Mouse (Mus musculus): ENCODE data around the gene Sstr5. TPM values are rescaled to one million over a fixed set of nuclear protein-coding genes. Genes with fewer than 3 reads are reported as not detected.

Gene Sstr5
- polyA plus RNA-seq, 1 experiment from 2014 or later: not detected

- H3K9me3 ChIP-seq (ENCODE audit: control insufficient read depth, low read length): no peaks in the 10 kb centered on the region
- H3K27ac ChIP-seq (ENCODE audit: low read depth, low read length): no peak overlapping the region
- no peak overlapping the region for H3K4me2 ChIP-seq
- no peak for ATAC-seq (replicated peaks; ENCODE audit: low FRiP score)
- WGBS: 57% methylated on average over 4 of the region's 4 CpGs
- no peak overlapping the region for H3K4me3 ChIP-seq (ENCODE audit: low read depth, low read length)
- H3K27me3 ChIP-seq (replicated peaks; ENCODE audit: control insufficient read depth, insufficient read depth, low read length): peaks cover 14% of the 10 kb centered on the region
- no peak overlapping the region for H3K9ac ChIP-seq (ENCODE audit: low read depth, low read length)
- DNase-seq (ENCODE audit: low spot score): no peak
- H3K4me1 ChIP-seq (replicated peaks; ENCODE audit: control insufficient read depth, insufficient read depth, low read length): no peaks in the 10 kb centered on the region
- no peaks in the 10 kb centered on the region for H3K36me3 ChIP-seq (ENCODE audit: control insufficient read depth, insufficient read depth, low read length)
Observed at GRCm38 (mm10) chr17:25480820-25481219, 16.3 kb downstream of the Sstr5 start.

DNA sequence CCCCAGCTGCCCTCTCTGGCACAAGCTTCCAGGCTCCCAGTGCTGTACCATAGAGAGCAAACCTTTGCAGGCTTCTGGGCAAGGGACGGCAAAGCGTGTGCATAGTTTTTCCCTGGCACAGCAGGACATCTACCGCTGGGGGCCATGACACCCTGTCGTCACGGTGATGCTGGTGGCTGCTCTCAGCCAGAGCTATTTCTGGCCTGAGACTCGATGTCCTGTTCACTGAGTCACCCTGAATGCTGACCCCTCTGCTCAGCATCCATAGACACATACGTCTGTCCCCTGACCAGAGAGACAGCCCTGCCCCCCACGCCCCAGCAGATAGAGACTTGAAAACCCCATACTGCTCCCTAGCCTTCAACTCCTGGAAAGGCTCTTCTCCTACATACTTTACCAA lies 16.9 kb downstream of the Sstr5 start:
- no peak overlapping the region for H3K27ac ChIP-seq (ENCODE audit: low read depth, low read length)

DNA sequence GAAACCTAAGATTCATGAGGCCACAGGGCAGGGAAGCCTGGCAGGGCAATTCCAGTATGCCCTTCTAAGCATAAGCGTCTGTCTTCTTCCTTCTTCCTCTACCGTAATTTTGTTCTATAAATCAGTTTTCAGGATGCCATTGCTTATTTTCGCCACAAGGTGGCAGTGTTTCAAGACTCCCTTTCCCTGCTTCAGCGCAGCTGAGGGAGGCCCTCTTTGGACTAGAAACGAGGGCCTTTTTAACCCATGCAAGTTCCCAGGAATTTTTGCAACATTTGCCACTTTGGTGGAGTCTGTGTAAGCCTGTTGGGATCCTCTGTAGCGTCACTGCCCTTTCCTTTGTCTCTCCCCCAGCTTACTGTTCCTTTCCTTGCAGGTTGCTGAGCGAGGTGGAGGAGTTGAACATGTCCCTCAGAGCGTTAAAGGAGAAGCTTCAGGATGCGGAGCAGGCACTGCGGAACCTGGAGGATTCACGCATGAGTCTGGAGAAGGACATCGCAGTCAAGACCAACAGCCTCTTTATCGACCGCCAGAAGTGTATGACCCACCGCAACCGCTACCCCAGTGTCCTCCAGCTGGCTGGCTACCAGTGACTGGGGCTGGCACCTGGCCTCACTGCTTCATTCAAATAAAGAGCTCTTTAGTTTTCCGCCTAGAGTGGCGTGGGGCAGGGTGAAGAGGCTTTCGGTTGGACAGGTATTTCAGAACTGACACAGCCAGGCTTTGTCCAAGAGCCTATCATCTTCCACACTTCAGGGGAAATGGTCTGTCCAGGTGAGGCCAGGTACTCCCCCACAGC lies 20.9 kb downstream of the Sstr5 start:
- H3K4me1 ChIP-seq (replicated peaks; ENCODE audit: control insufficient read depth, insufficient read depth, low read length): peaks cover 3% of the 10 kb centered on the region; the same call in 1 of the 2 replicates

More for the DNA sequence above, 16.9 kb downstream of the Sstr5 start:
- 61% methylated on average over 8 of the region's 8 CpGs for WGBS
- Histone ChIP-seq H3K36me3 (ENCODE audit: control insufficient read depth, insufficient read depth, low read length) (no peaks in the 10 kb centered on the region), H3K9me3 (ENCODE audit: control insufficient read depth, low read length) (no peaks in the 10 kb centered on the region), H3K4me1 (replicated peaks; ENCODE audit: control insufficient read depth, insufficient read depth, low read length) (no peaks in the 10 kb centered on the region), H3K27me3 (replicated peaks; ENCODE audit: control insufficient read depth, insufficient read depth, low read length) (peaks cover 17% of the 10 kb centered on the region), H3K4me3 (ENCODE audit: low read depth, low read length) (no peak overlapping the region), H3K4me2 (no peak overlapping the region), H3K9ac (ENCODE audit: low read depth, low read length) (no peak overlapping the region)
- ATAC-seq (replicated peaks; ENCODE audit: low FRiP score): no peak
- DNase-seq (ENCODE audit: low spot score): no peak

DNA sequence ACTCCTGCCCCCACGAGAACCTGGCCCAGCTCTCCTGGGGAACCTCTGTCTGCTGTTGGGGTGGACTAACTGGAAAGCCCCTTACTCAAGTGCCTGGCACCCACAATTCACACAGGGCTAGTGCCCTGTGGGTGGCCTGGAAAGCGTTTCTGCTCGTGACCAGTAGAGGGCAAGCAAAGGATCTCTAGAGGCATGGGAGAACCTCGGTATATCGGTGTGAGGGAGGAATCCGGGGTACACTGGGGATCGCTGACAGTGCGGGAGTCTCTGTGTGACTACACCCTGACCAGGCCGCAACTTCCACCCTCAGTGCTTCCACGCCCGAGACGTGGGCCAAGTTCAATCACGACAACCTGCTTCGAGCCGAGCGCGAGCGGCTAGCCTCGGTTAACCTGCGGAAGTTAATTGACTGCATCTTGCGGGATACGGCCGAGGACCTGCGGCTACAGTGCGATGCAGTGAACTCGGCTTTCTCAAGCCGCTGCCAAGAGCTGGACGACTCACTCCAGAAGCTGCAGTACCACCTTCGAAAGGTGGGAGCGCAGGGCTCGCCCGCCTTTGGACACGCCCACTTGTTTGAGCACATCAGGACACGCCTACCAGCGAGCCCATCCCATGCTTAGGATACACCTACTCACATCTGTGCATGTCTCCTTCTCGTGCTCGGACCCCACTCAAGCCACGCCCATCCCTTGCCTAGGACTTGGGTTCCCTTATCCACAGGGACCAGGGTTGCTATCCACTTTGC lies 22.6 kb downstream of the Sstr5 start:
- ATAC-seq (replicated peaks; ENCODE audit: low FRiP score) (peak; percentile 59), DNase-seq (ENCODE audit: low spot score) (peak; percentile 51)
- H3K4me3 ChIP-seq (ENCODE audit: low read depth, low read length): peak overlapping the region; percentile 47
- WGBS: 4% methylated on average over 38 of the region's 38 CpGs
- H3K36me3 ChIP-seq (ENCODE audit: control insufficient read depth, insufficient read depth, low read length): no peaks in the 10 kb centered on the region
- H3K27ac ChIP-seq (ENCODE audit: low read depth, low read length): no peak overlapping the region
- H3K4me2 ChIP-seq: peak overlapping the region; percentile 83
- H3K27me3 ChIP-seq (replicated peaks; ENCODE audit: control insufficient read depth, insufficient read depth, low read length): peaks cover 28% of the 10 kb centered on the region
- no peak overlapping the region for H3K9ac ChIP-seq (ENCODE audit: low read depth, low read length)
- H3K4me1 ChIP-seq (replicated peaks; ENCODE audit: control insufficient read depth, insufficient read depth, low read length): peaks cover 3% of the 10 kb centered on the region; the same call in 1 of the 2 replicates
- H3K9me3 ChIP-seq (ENCODE audit: control insufficient read depth, low read length): no peaks in the 10 kb centered on the region

More for the DNA sequence above, 20.9 kb downstream of the Sstr5 start:
- no peak overlapping the region for H3K9ac ChIP-seq (ENCODE audit: low read depth, low read length)
- no peaks in the 10 kb centered on the region for H3K36me3 ChIP-seq (ENCODE audit: control insufficient read depth, insufficient read depth, low read length)
- DNase-seq (ENCODE audit: low spot score) (no peak), ATAC-seq (replicated peaks; ENCODE audit: low FRiP score) (no peak)
- H3K27me3 ChIP-seq (replicated peaks; ENCODE audit: control insufficient read depth, insufficient read depth, low read length): peaks cover 28% of the 10 kb centered on the region
- WGBS: 40% methylated on average over 19 of the region's 19 CpGs
- no peak overlapping the region for H3K4me2 ChIP-seq
- no peak overlapping the region for H3K4me3 ChIP-seq (ENCODE audit: low read depth, low read length)
- no peaks in the 10 kb centered on the region for H3K9me3 ChIP-seq (ENCODE audit: control insufficient read depth, low read length)
- no peak overlapping the region for H3K27ac ChIP-seq (ENCODE audit: low read depth, low read length)

DNA sequence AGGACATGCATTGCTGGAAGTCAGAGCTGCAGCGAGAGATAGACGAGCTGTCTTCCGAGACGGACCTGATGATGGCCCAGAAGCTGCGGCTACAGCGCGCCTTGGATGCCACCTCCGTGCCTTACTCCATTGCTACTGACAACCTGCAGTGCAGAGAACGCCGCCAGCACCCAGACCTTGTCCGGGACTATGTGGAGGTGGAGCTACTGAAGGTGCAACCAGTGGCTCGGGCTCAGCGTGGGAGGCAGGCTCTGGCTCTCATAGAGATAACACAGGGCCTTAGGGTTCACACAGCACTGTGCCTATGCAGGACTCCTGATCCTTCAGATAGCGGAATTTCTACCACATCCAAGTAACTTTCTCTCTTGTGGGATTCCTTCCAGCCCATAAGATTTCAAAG lies 25.0 kb downstream of the Sstr5 start:
- 35% methylated on average over 14 of the region's 14 CpGs for WGBS
- no peaks in the 10 kb centered on the region for H3K9me3 ChIP-seq (ENCODE audit: control insufficient read depth, low read length)
- H3K4me2 ChIP-seq: peak overlapping the region; percentile 33; the same call in 1 of the 2 replicates
- no peak overlapping the region for H3K9ac ChIP-seq (ENCODE audit: low read depth, low read length)
- H3K4me3 ChIP-seq (ENCODE audit: low read depth, low read length): no peak overlapping the region
- H3K27ac ChIP-seq (ENCODE audit: low read depth, low read length): no peak overlapping the region
- H3K36me3 ChIP-seq (ENCODE audit: control insufficient read depth, insufficient read depth, low read length): no peaks in the 10 kb centered on the region
- peaks cover 21% of the 10 kb centered on the region for H3K27me3 ChIP-seq (replicated peaks; ENCODE audit: control insufficient read depth, insufficient read depth, low read length)
- DNase-seq (ENCODE audit: low spot score) (no peak), ATAC-seq (replicated peaks; ENCODE audit: low FRiP score) (no peak)
- H3K4me1 ChIP-seq (replicated peaks; ENCODE audit: control insufficient read depth, insufficient read depth, low read length): peaks cover 3% of the 10 kb centered on the region; the same call in 1 of the 2 replicates

DNA sequence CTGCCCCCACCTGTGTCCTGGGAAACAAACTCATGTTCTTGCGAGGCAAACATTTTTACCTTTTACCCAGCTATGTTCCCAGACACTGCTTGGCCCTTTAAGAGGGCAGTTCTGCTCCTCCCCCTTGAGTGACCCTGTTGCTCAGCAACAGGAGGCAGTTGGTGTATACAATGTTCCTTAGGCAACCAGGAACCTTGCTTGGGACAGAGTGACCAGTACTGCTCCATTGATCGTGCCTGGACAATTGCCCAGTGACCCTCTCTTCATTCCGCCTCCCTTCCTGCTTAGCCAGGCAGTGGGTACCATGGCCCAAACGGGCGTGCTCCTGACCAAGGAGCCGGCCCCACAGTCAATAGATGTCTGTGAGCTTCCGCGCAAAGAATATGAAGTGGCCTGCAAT lies 25.7 kb downstream of the Sstr5 start:
- ATAC-seq (replicated peaks; ENCODE audit: low FRiP score): no peak
- 51% methylated on average over 8 of the region's 8 CpGs for WGBS
- no peak for DNase-seq (ENCODE audit: low spot score)
- H3K4me2 ChIP-seq: peak overlapping the region; percentile 33
- H3K4me1 ChIP-seq (replicated peaks; ENCODE audit: control insufficient read depth, insufficient read depth, low read length): peaks cover 3% of the 10 kb centered on the region; the same call in 1 of the 2 replicates
- no peaks in the 10 kb centered on the region for H3K36me3 ChIP-seq (ENCODE audit: control insufficient read depth, insufficient read depth, low read length)
- peaks cover 21% of the 10 kb centered on the region for H3K27me3 ChIP-seq (replicated peaks; ENCODE audit: control insufficient read depth, insufficient read depth, low read length)
- H3K4me3 ChIP-seq (ENCODE audit: low read depth, low read length): no peak overlapping the region
- no peak overlapping the region for H3K27ac ChIP-seq (ENCODE audit: low read depth, low read length)
- no peaks in the 10 kb centered on the region for H3K9me3 ChIP-seq (ENCODE audit: control insufficient read depth, low read length)
- no peak overlapping the region for H3K9ac ChIP-seq (ENCODE audit: low read depth, low read length)

GRCm38 (mm10) chr17:25469798-25470197 lies 27.3 kb downstream of the Sstr5 start:
- Histone ChIP-seq H3K36me3 (ENCODE audit: control insufficient read depth, insufficient read depth, low read length) (no peaks in the 10 kb centered on the region), H3K4me2 (no peak overlapping the region), H3K9ac (ENCODE audit: low read depth, low read length) (no peak overlapping the region), H3K27ac (ENCODE audit: low read depth, low read length) (no peak overlapping the region), H3K27me3 (replicated peaks; ENCODE audit: control insufficient read depth, insufficient read depth, low read length) (peaks cover 15% of the 10 kb centered on the region), H3K9me3 (ENCODE audit: control insufficient read depth, low read length) (no peaks in the 10 kb centered on the region), H3K4me1 (replicated peaks; ENCODE audit: control insufficient read depth, insufficient read depth, low read length) (peaks cover 3% of the 10 kb centered on the region; the same call in 1 of the 2 replicates), H3K4me3 (ENCODE audit: low read depth, low read length) (no peak overlapping the region)
- no peak for ATAC-seq (replicated peaks; ENCODE audit: low FRiP score)
- DNase-seq (ENCODE audit: low spot score): peak; percentile 60
- 30% methylated on average over 8 of the region's 8 CpGs for WGBS

GRCm38 (mm10) chr17:25468301-25468700 lies 28.8 kb downstream of the Sstr5 start:
- no peak overlapping the region for H3K4me3 ChIP-seq (ENCODE audit: low read depth, low read length)
- WGBS: 61% methylated on average over 6 of the region's 6 CpGs
- ATAC-seq (replicated peaks; ENCODE audit: low FRiP score) (no peak), DNase-seq (ENCODE audit: low spot score) (no peak)
- H3K9me3 ChIP-seq (ENCODE audit: control insufficient read depth, low read length): no peaks in the 10 kb centered on the region
- H3K27ac ChIP-seq (ENCODE audit: low read depth, low read length): no peak overlapping the region
- H3K27me3 ChIP-seq (replicated peaks; ENCODE audit: control insufficient read depth, insufficient read depth, low read length): peaks cover 6% of the 10 kb centered on the region; the same call in 1 of the 2 replicates
- no peak overlapping the region for H3K4me2 ChIP-seq
- no peaks in the 10 kb centered on the region for H3K36me3 ChIP-seq (ENCODE audit: control insufficient read depth, insufficient read depth, low read length)
- H3K4me1 ChIP-seq (replicated peaks; ENCODE audit: control insufficient read depth, insufficient read depth, low read length): no peaks in the 10 kb centered on the region; the same call in 1 of the 2 replicates
- H3K9ac ChIP-seq (ENCODE audit: low read depth, low read length): no peak overlapping the region

Measured in liver, embryonic 11.5 days (tissue).